Mouse (Mus musculus): Measurements from ENCODE around the gene Cdkn3.

- TF ChIP-seq CTCF (IDR thresholded peaks at IDR 0.05) = no peak
- no peak for TF ChIP-seq POLR2A (IDR thresholded peaks at IDR 0.05; ENCODE audit: insufficient read depth, low read depth, low read length)
Observed at GRCm38 (mm10) chr14:46818743-46819142, 58.4 kb downstream of the Cdkn3 start.
